Mouse (Mus musculus) MEL (cell line): ENCODE results near the gene Sap18. TPM values are rescaled to one million over a fixed set of nuclear protein-coding genes. Genes with fewer than 3 reads are reported as not detected.
A peak's percentile ranks its signal among the peaks of the same experiment; 100 is the strongest.

ENCODE experiments used
- DNase-seq: peaks from one replicate; pipeline ENCODE4 v3.0.0; 2011; ENCODE audit warnings: low read depth, low spot score
- H3K27ac ChIP-seq: 2 replicates; pipeline ENCODE4 v1.5.1; 2012; ENCODE audit warnings: low read depth, mild to moderate bottlenecking, control low read depth, low read length, moderate library complexity; ENCODE audit not compliant: control insufficient read depth
- H3K27me3 ChIP-seq, 2 experiments: fragments of 150-350 bp in 1 of 2; sonication (generic) in 1 of 2; 2 replicates each; pipeline ENCODE4 v1.6.1; 2012; ENCODE audit warnings: low read length in 2 of 2, mild to moderate bottlenecking in 2 of 2, improper control_type of control experiment in 1 of 2, moderate library complexity in 1 of 2; ENCODE audit not compliant: insufficient read depth in 2 of 2, control insufficient read depth in 1 of 2
- H3K36me3 ChIP-seq, 2 experiments: 2 replicates each; pipeline ENCODE4 v1.6.1; 2012 to 2014; ENCODE audit warnings: low read length in 2 of 2, improper control_type of control experiment in 1 of 2, inconsistent platforms in 1 of 2, mild to moderate bottlenecking in 1 of 2; ENCODE audit not compliant: insufficient read depth in 2 of 2, control insufficient read depth in 1 of 2
- H3K4me1 ChIP-seq, 2 experiments: fragments of 150-350 bp in 1 of 2; sonication (generic) in 1 of 2; 2 replicates each; pipeline ENCODE4 v1.6.1; 2012; ENCODE audit warnings: low read length in 2 of 2, improper control_type of control experiment in 1 of 2, mild to moderate bottlenecking in 1 of 2; ENCODE audit not compliant: insufficient read depth in 2 of 2, control insufficient read depth in 1 of 2
- H3K4me3 ChIP-seq, 2 experiments: fragments of 150-350 bp in 1 of 2; sonication (generic) in 1 of 2; 2 replicates each; pipeline ENCODE4 v1.5.1; 2012; ENCODE audit warnings: low read depth in 2 of 2, low read length in 2 of 2, mild to moderate bottlenecking in 2 of 2, moderate library complexity in 2 of 2, control low read depth in 1 of 2, improper control_type of control experiment in 1 of 2; ENCODE audit not compliant: control insufficient read depth in 1 of 2, insufficient read depth in 1 of 2
- H3K79me2 ChIP-seq: 2 replicates; pipeline ENCODE4 v1.6.1; 2012; ENCODE audit warnings: mild to moderate bottlenecking, low read length, moderate library complexity; ENCODE audit not compliant: control insufficient read depth, poor library complexity, insufficient read depth
- H3K9ac ChIP-seq: 2 replicates; pipeline ENCODE4 v1.6.1; 2012; ENCODE audit warnings: low read depth, mild to moderate bottlenecking, control low read depth, low read length, moderate library complexity; ENCODE audit not compliant: control insufficient read depth, poor library complexity, severe bottlenecking
- H3K9me3 ChIP-seq: fragments of 150-350 bp; sonication (generic); replicated peaks from 2 replicates; pipeline ENCODE4 v1.6.1; 2012; ENCODE audit warnings: mild to moderate bottlenecking, low read length, improper control_type of control experiment, moderate library complexity; ENCODE audit not compliant: insufficient read depth
- CHD1 ChIP-seq: IDR thresholded peaks from 2 replicates; pipeline ENCODE4 v1.6.1; 2012; ENCODE audit warnings: low read depth, mild to moderate bottlenecking, inconsistent platforms, low read length, improper control_type of control experiment
- CTCF ChIP-seq, 3 experiments: IDR thresholded peaks in 2 of 3; conservative IDR thresholded peaks in 1 of 3; 2 replicates each; pipeline ENCODE4 v1.5.1; 2011 to 2012; ENCODE audit warnings: low read length in 3 of 3, low read depth in 2 of 3, mild to moderate bottlenecking in 2 of 3, improper control_type of control experiment in 1 of 3, inconsistent platforms in 1 of 3, mixed read lengths in 1 of 3, moderate library complexity in 1 of 3; ENCODE audit not compliant: control insufficient read depth in 1 of 3, insufficient read depth in 1 of 3, poor library complexity in 1 of 3, severe bottlenecking in 1 of 3
- ELF1 ChIP-seq: IDR thresholded peaks from 2 replicates; pipeline ENCODE4 v1.6.1; 2014; ENCODE audit warnings: low read depth, mild to moderate bottlenecking, inconsistent platforms, low read length, improper control_type of control experiment, moderate library complexity
- HCFC1 ChIP-seq: IDR thresholded peaks from 2 replicates; pipeline ENCODE4 v1.6.1; 2012; ENCODE audit warnings: low read depth, mild to moderate bottlenecking, inconsistent platforms, low read length, improper control_type of control experiment, moderate library complexity
- KAT2A ChIP-seq: conservative IDR thresholded peaks from 2 replicates; pipeline ENCODE4 v1.6.1; 2012; ENCODE audit warnings: low read depth, low read length, improper control_type of control experiment, inconsistent platforms
- MAFK ChIP-seq: IDR thresholded peaks from 2 replicates; pipeline ENCODE4 v1.6.1; 2011; ENCODE audit warnings: low read depth, mild to moderate bottlenecking, low read length, improper control_type of control experiment, borderline replicate concordance
- MAZ ChIP-seq: IDR thresholded peaks from 2 replicates; pipeline ENCODE4 v1.6.1; 2012; ENCODE audit warnings: low read depth, mild to moderate bottlenecking, inconsistent platforms, low read length, improper control_type of control experiment
- MYC ChIP-seq: IDR thresholded peaks from 2 replicates; pipeline ENCODE4 v1.6.1; 2011; ENCODE audit warnings: low read depth, mild to moderate bottlenecking, low read length, improper control_type of control experiment, moderate library complexity
- NRF1 ChIP-seq: IDR thresholded peaks from 2 replicates; pipeline ENCODE4 v1.6.1; 2014; ENCODE audit warnings: low read depth, mild to moderate bottlenecking, inconsistent platforms, low read length, improper control_type of control experiment, moderate library complexity; ENCODE audit not compliant: poor library complexity, insufficient read depth, severe bottlenecking
- POLR2AphosphoS2 ChIP-seq: IDR thresholded peaks from 2 replicates; pipeline ENCODE4 v1.6.1; 2011; ENCODE audit warnings: low read length, improper control_type of control experiment
- RAD21 ChIP-seq: IDR thresholded peaks from 2 replicates; pipeline ENCODE4 v1.6.1; 2011; ENCODE audit warnings: mild to moderate bottlenecking, low read depth, low read length, improper control_type of control experiment
- SIN3A ChIP-seq: IDR thresholded peaks from 2 replicates; pipeline ENCODE4 v1.6.1; 2012; ENCODE audit warnings: low read length, improper control_type of control experiment, inconsistent platforms
- SMC3 ChIP-seq: IDR thresholded peaks from 2 replicates; pipeline ENCODE4 v1.6.1; 2011; ENCODE audit warnings: low read depth, low read length, improper control_type of control experiment
- TBP ChIP-seq: IDR thresholded peaks from 2 replicates; pipeline ENCODE4 v1.8.0; 2011; ENCODE audit warnings: low read depth, low read length, improper control_type of control experiment
- UBTF ChIP-seq: IDR thresholded peaks from 2 replicates; pipeline ENCODE4 v1.6.1; 2012; ENCODE audit warnings: low read depth, mild to moderate bottlenecking, inconsistent platforms, low read length, improper control_type of control experiment, moderate library complexity, borderline replicate concordance; ENCODE audit not compliant: insufficient read depth
- USF1 ChIP-seq: IDR thresholded peaks from 2 replicates; pipeline ENCODE4 v1.6.1; 2014; ENCODE audit warnings: low read depth, mild to moderate bottlenecking, inconsistent platforms, low read length, improper control_type of control experiment, moderate library complexity
- ZC3H11A ChIP-seq: IDR thresholded peaks from 2 replicates; pipeline ENCODE4 v1.6.1; 2012; ENCODE audit warnings: low read depth, mild to moderate bottlenecking, inconsistent platforms, low read length, improper control_type of control experiment
- ZNF384 ChIP-seq: IDR thresholded peaks from 2 replicates; pipeline ENCODE4 v1.6.1; 2012; ENCODE audit warnings: low read depth, mild to moderate bottlenecking, inconsistent platforms, low read length, improper control_type of control experiment
- polyA plus RNA-seq, 2 experiments: library from polyadenylated mRNA; stranded (reverse) in 1 of 2; unstranded in 1 of 2; fragments of >175 nt in 1 of 2; fragments of >200 nt in 1 of 2; gene quantifications; 2 replicates each; pipeline versions ENCODE4 v1.2.1 to v1.2.4; 2012; ENCODE audit warnings: low replicate concordance in 2 of 2, low read depth in 1 of 2; ENCODE audit not compliant: insufficient read length in 2 of 2, insufficient read depth in 1 of 2, missing spikeins in 1 of 2
- total RNA-seq: library from RNA; depleted of rRNA; stranded (reverse); fragments of 300-350 nt; gene quantifications from 2 replicates; pipeline ENCODE4 v1.2.3, GENCODE M21; 2012

Gene Sap18
- total and polyA plus RNA-seq, 3 experiments, result 13.7 to 201 TPM; not detected in 1

DNA sequence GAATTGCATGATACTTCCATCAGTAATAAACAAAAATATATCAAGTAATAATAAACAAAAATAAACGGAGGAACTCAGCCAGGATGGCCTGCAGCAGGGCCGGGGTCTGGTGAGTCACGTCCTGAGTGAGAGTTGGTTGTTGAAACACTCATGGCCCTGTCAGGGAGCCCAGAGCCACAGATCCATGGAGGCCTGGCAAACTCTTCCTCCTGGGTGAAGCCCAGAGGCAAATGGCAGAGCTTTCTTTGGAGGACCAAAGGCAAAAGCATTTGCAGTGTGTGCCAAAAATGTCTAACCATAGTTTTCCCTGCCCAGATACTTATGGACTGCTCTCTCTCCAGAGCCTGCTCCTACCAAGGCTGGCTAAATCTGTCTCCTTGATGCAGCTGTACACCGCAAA lies 6.8 kb upstream of the Sap18 start:
- Histone ChIP-seq H3K4me3 (no peak overlapping the region), H3K27me3 (peaks cover 2 to 3% of the 10 kb centered on the region in 2 experiments), H3K79me2 (no peaks in the 10 kb centered on the region), H3K9me3 (no peaks in the 10 kb centered on the region), H3K4me1 (no peaks in the 10 kb centered on the region), H3K36me3 (no peaks in the 10 kb centered on the region), H3K9ac (no peak overlapping the region), H3K27ac (no peak overlapping the region)
- no peak for DNase-seq
- TF ChIP-seq USF1 (no peak), TBP (no peak)

DNA sequence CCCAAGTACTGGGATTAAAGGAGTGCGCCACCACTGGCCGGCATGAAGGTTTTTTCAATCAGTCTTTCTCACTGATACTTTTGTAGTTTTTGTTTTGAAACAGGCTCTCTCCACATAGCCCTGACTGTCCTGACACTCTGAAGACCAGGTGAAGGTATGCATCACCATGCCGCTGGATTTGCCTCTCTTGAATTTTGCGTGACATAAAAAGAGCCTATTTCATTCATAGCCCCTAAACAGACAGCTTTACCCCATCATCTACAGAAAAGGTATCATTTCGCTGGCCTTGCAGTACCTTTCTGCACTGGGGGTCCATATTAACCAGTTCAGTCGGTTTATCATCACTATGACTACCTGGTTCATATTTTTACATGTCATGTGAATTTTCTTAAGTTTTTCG lies 429 bp upstream of the Sap18 start:
- TF ChIP-seq CTCF (IDR thresholded peaks at IDR 0.05 in 2 of 3, conservative IDR thresholded peaks at IDR 0.05 in 1 of 3; ENCODE audit: control insufficient read depth in 1 of 3, insufficient read depth in 1 of 3, low read depth in 2 of 3, low read length in 3 of 3, poor library complexity in 1 of 3, severe bottlenecking in 1 of 3) (peak in 2 of 3 experiments; percentile 23 to 29; a peak in 3 of 6 replicates), NRF1 (no peak)
- H3K9ac ChIP-seq, result peak overlapping the region; percentile 61
- peaks cover 2 to 3% of the 10 kb centered on the region in 2 experiments; a peak in 2 of 4 replicates for H3K27me3 ChIP-seq
- H3K4me1 ChIP-seq, result peaks cover 6 to 8% of the 10 kb centered on the region in 2 experiments; a peak in 3 of 4 replicates
- no peaks in the 10 kb centered on the region for H3K9me3 ChIP-seq
- H3K79me2 ChIP-seq, result peaks cover 28% of the 10 kb centered on the region
- peaks cover 15 to 17% of the 10 kb centered on the region in 2 experiments for H3K36me3 ChIP-seq
- DNase-seq, result peak; percentile 46
- peak overlapping the region; percentile 26; the same call in 1 of the 2 replicates for H3K27ac ChIP-seq
- H3K4me3 ChIP-seq, result peak overlapping the region; percentile 49 to 78

DNA sequence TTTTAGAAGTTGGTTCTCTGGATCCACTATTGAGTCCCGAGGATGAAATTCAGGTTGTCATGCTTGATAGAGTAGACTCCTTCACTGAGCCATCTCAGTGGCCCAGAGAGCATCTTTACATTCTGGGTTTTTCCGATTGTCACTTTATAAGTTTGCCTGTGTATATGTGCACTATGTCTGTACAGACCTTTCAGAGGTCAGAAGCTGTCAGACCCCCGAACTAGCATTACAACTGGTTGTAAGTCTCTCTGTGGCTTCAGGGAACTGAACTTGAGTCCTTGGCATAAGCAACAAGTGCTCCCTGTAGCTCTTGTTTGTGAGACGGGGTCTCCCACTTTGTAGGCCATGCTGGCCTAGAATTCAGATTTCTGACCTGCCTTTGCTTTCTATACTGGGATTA lies 5.8 kb downstream of the Sap18 start:
- Histone ChIP-seq H3K4me1 (peaks cover 6 to 8% of the 10 kb centered on the region in 2 experiments; a peak in 3 of 4 replicates), H3K79me2 (peaks cover 21% of the 10 kb centered on the region), H3K4me3 (no peak overlapping the region), H3K27ac (no peak overlapping the region), H3K36me3 (peaks cover 17 to 36% of the 10 kb centered on the region in 2 experiments), H3K27me3 (no peaks in the 10 kb centered on the region), H3K9ac (no peak overlapping the region), H3K9me3 (no peaks in the 10 kb centered on the region)
- peak; percentile 55 for TF ChIP-seq POLR2AphosphoS2
- no peak for TF ChIP-seq MYC
- TF ChIP-seq ELF1, result no peak
- no peak for TF ChIP-seq KAT2A
- TF ChIP-seq HCFC1, result no peak
- TF ChIP-seq, all 39 proteins: peak for 1
- DNase-seq, result no peak

DNA sequence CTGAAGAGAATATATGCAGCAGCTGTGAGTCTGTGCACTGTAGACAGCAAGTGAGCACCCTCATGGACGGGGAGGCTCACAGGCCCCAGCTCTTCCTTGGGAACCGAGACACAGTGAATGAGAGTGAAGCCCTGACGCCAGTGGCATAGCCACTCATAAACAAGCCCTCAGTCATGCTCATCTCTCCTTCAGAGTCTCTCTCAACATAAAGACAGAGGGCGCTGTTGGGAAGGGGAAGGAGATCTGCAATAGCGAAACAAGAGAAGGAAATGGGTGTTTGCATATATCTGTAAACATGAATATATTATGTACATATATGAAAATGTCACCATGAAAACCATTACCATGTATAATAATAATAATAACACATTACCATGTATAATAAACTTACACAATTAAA lies 10.6 kb downstream of the Sap18 start:
- H3K4me1 ChIP-seq, result no peaks in the 10 kb centered on the region
- H3K36me3 ChIP-seq, result peaks cover 0 to 33% of the 10 kb centered on the region in 2 experiments; a peak in 3 of 4 replicates
- no peaks in the 10 kb centered on the region for H3K9me3 ChIP-seq
- no peak overlapping the region for H3K4me3 ChIP-seq
- no peak overlapping the region for H3K27ac ChIP-seq
- TF ChIP-seq RAD21 (peak; percentile 64), UBTF (no peak), MAFK (no peak), MAZ (no peak), ZC3H11A (peak; percentile 43), ZNF384 (peak; percentile 51), MYC (0 out of 2 replicates have a peak, but pooled peaks have one; percentile 17), TBP (no peak), SMC3 (peak; percentile 76), CHD1 (no peak), CTCF (IDR thresholded peaks at IDR 0.05 in 2 of 3, conservative IDR thresholded peaks at IDR 0.05 in 1 of 3; ENCODE audit: control insufficient read depth in 1 of 3, insufficient read depth in 1 of 3, low read depth in 2 of 3, low read length in 3 of 3, poor library complexity in 1 of 3, severe bottlenecking in 1 of 3) (peak; percentile 43 to 81 (median 58)), SIN3A (0 out of 2 replicates have a peak, but pooled peaks have one; percentile 23)
- peak; percentile 78 for DNase-seq
- no peaks in the 10 kb centered on the region for H3K27me3 ChIP-seq
- H3K9ac ChIP-seq, result no peak overlapping the region
- H3K79me2 ChIP-seq, result no peaks in the 10 kb centered on the region
